Mouse (Mus musculus): ENCODE results near the gene Usp20.
"Not testable (repeated sequence)": the region's sequence is repeated elsewhere in the genome, so short reads cannot be mapped to it uniquely, and the experiment has no call there.

Usp20 gene

DNA sequence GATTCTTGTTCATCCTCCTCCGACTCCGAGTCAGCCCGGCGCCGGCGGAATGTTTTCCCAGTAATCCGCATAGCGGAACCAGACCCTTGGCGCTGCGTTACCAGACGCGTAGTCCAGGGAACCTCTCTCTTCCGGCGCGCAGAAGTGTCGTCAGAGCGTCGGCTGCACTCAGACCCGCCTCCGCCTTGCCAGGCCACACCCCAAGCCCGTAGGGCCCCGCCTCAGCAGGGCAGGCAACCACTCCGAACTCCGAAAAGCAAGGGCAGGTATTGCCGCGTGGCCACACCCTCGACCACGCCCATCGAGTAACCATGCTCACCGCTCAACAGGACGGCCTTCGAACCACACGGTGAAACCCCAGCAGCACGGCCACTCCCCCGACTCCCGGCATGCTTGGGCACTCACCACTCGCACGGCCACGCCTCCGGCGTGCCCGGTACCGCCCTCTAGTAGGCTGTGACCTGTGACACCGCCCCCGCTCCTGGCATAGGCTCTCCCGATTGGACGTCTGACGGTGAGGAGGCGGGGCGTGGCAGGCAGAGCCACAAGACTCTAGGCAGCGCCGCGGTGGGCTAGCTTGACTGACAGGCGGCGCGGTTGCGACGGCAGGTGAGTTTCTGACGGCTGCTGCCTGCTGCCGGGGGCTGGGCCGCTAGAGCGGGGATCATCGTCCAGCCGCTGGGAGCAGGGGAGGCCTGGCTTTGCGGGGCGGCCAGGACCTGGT, at the start of gene Usp20, which contains the start of gene BC005624:
Gene Usp20 (plus strand): TSS at position 490 of the 724 bp plus-strand sequence.
Gene BC005624 (minus strand): TSS at position 412 of the 724 bp plus-strand sequence.
- peak; percentile 98 to 99 for DNase-seq

DNA sequence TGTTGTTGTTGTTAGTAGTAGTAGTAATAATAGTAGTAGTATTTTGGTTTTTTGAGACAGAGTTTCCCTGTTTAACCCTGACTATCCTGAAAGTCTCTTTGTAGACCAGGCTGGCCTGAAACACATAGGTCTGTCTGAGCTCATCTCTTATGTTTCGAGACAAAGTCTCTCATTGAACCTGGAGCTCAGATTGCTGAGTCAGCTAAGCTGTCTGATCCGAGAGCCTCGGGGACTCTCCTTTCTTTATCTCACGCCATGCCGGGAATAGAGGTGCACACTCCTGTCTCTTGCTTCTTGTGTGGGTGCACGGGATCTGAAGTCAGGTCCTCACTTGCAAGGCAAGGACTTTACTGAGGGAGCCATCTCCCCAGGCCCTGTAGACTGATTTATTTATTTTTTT, 49.0 kb upstream of the Usp20 start:
- DNase-seq, result no peak

DNA sequence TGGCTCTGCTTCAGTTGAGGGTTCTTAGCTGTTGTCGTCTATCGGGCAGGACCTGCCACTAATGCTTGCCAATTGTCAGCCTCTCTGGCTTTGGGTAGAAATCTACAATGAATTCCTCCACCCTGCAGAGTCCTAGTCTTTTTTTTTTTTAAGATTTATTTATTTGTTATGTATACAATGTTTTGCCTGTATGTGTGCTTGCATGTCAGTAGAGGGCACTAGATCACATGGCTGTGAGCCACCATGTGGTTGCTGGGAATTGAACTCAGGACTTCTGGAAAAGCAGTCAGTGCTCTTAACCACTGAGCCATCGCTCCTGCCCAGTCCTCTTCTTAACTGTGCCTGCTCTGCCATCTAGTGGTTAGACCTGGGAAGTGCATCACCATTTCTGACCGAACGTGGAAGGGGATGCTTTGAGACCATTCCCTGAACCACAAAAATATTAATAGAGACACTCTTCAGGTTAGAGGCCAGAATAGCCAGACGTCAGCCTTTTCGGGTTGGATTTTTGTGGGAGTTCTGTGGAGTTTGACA, 48.1 kb upstream of the Usp20 start:
- peak; percentile 79 to 87 for DNase-seq

DNA sequence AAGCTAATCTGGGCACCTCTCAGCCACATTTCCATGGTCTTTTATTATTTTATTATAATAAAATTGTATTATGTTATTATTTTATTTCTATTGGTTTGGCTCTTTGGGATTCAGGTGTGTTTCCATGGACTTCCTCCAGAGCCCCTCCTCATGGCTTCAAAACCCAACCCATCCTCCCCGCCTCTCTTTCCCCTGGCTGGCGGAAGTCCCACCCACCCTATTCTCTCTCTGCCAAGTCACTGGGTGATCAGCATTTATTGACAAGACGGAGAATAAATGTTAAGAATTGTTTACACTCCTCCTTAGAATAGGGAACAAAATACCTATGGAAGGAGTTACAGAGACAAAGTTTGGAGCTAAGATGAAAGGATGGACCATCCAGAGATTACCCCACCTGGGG, 45.3 kb upstream of the Usp20 start:
- no peak for DNase-seq

DNA sequence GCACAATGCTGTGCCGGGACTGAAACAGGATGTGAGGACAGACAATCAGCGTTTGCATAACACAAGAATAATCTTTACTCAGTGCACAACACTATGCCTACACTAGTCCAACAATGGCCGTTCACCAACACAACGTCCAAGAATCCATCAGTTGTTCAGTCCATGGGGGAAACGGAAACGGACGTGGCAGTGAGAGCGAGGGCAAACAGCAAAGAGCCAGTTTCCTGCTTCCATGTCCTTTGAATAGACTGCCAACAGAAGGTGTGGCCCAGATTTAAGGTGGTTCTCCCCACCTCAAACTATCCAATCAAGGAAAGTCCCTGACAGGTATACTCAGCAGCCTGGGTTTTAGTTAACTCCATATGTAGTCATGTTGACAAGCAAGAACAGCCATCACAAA, 44.3 kb upstream of the Usp20 start:
- DNase-seq, result no peak

DNA sequence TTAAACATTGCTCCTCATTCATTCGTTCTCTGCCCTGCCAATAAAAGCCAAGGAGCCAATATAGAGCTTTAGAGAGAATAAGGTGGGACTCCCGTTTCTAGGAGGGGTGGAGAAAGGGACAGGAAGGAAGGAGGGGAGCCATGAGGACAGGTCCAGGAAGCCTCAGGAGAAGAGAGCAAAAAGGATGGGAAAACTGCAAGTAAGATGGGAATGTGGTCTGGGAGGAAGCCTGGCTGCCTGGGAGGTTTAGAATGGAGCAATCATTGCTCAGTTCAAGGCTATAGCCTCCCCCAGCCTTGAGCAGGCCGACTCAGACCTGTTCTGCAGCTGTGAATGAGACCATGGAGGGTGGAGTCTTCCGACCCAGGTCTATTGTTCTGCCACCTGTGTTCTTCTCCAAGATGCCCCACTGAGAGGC, 43.5 kb upstream of the Usp20 start:
- DNase-seq, result no peak

DNA sequence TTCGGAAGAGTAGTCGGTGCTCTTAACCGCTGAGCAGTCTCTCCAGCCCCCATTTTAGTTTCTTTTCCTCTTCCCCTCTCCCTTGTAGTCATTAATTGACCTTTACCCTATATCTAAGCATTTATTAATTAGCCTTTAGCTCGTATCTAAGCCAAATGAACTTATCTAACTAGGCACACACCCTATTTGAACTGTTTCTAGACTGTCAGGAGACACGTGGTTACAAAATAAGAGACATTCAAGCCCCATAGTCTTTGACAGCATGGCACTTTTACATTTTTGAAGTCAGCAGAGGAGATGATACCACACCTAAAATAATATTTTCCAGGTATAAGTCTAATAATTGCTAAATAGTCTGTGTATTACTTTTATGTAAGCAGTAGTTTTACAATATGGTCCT, 40.5 kb upstream of the Usp20 start:
- DNase-seq, result no peak

DNA sequence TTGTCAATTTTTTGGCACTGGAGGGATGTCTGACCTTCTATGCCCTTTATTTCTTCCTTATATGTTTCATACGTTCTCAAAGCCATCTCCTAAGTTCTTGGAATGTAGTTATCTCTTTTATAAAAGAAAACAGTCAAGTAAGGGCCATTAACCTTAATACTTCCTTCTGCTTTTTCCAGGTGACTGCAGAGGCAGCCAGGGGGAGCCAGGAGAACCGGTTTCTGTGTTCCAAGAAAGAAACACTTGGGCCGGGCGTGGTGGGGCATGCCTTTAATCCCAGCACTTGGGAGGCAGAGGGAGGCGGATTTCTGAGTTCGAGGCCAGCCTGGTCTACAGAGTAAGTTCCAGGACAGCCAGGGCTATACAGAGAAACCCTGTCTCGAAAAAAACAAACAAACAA, 40.0 kb upstream of the Usp20 start:
- DNase-seq, result not testable (repeated sequence)

DNA sequence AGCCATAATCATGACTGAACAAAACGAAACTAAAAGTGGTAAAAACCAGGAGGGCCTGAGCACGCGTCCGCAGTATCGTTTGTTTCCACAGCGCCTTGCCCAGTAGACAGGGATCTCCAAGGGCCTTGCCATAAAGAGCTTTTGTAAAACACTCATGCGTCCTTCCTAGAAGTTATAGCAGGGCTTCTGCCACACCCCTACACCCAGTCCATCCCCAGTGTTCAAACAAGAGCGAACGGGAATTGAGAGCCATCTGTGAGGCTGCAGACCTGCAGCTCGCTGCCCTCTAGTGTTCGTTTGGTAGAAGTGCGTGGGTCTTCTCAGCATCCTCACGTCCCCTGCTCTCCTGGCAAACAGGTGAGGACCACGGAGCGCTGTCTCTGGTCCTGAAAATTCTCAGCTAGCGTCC, 39.5 kb upstream of the Usp20 start:
- peak; percentile 59 to 78 for DNase-seq

DNA sequence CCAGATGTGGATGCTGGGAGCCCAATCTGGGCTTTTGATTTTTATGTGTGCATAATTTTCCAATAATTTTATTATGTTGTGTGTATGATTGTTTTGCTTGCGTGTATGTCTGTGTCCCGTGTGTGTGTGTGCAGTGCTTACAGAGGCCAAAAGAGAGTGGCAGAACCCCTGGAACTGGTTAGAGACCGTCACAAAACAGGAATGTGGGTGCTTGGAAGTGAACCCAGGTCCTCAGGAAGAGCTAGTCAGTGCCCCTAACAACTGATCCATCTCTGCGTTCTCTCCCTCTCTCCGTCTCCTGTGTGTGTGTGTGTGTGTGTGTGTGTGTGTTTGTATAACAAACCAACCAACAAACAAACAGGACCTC, 29.6 kb upstream of the Usp20 start:
- DNase-seq, result no peak

DNA sequence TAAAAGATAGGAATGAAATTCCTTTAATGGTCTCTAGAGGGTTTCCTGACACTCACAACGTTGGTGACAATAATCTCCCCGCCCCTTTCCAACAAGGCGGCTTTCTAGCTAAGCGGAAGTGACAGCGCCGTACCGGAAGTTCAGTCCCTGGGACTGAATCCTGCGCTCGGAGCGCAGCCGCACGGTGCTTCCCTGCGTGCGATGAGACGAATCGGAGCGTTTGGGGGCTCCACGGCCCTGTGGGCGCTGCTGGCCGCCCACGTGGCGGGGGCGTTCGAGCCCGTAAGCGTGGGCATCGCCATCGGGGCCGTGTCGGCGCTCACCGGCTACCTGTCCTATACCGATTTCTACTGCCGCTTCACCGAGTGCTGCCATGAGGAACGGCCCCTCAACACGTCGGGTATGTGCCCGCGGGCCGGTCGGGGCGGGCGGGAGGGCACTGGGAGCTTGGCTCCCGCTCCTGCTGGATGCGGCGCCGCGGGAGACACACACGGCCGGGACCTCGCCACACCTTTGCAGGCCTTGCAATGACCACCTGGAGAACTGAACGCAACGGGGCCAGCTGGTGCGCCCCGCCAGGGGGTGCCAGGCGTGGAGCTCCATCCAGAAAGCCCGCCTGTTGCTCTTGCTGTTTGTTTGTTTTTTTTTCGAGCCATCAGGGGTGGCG, 29.1 kb upstream of the Usp20 start, which contains the start of gene Tor1b:
Gene Tor1b (plus strand): TSS at position 136 of the 667 bp plus-strand sequence.
- peak; percentile 87 to 89 for DNase-seq

DNA sequence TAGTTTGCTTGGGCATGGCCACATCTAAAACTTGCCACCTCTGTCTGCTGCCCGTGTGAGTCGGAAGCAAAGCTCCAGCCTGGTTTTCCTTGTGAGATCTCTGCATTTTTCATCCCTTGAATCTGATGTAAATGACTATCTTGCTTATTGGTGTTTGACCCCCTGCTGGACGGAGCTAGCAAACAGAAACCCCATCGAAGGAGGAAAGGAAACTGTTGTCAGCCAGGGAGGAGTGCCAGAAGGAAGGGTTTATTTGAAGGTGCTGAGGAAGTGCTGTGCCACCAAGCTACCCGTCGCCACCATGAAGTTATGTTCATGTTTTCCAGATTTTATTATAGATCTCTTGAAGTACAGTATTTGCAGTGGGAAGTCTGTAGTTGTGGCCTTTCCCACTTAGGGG, 27.3 kb upstream of the Usp20 start:
- DNase-seq, result no peak

DNA sequence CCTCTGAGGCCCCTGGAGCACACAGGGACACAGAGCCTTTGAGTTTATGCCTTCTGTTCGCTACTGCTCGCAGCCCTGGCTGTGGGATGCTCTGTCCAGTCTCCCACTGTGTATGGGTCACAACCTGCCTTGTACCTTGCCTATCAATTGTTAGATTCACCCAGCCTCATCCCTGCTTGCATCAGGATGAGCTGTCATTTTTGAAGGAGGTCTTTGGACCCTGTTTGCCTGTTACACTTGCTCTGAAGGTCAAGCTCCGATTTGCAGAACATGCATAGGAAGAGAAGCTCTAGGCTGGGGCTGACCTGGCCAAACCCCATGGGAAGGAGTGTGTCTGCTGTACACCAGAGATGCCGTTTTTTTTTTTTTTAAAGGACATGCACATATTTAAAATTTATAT, 24.6 kb upstream of the Usp20 start:
- no peak for DNase-seq

DNA sequence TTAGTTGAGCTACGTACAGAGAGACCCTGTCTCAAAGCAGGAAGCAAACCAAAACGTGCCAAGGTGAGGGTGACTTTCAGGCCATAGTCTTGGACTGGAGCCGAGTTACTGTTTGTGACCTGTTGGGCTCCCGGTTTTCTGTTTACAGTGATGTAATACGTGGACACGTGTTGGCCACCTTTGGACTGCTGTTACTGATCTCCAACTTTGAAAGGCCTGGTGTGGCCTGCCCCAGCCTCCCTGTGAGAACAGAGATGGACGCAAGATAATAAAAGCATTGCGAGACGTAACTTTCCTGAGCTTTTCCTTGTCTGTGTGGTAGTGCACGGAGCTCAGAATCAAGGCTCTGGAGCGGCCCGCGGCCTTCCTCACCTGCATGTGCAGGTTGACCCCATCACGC, 23.4 kb upstream of the Usp20 start:
- no peak for DNase-seq

DNA sequence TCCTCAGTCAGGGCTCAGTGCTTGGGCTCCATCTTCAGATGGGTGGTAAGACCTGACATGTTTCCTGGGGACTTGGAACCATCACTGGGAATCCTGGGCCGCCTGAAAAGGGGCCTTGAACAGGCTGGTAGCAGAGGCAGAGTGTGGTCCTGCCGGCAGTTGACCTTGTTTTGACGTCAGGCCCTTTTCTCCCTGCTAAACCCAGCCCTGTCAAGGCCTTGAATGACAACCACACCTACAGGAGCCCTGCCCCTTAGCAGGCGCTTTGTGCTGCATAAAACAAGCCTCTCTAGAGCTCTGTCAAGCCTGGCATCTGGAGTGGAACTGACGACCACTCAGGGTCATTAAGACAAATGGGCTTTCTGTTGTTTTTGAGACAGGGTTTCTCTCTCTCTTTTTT, 22.2 kb upstream of the Usp20 start:
- DNase-seq, result no peak

DNA sequence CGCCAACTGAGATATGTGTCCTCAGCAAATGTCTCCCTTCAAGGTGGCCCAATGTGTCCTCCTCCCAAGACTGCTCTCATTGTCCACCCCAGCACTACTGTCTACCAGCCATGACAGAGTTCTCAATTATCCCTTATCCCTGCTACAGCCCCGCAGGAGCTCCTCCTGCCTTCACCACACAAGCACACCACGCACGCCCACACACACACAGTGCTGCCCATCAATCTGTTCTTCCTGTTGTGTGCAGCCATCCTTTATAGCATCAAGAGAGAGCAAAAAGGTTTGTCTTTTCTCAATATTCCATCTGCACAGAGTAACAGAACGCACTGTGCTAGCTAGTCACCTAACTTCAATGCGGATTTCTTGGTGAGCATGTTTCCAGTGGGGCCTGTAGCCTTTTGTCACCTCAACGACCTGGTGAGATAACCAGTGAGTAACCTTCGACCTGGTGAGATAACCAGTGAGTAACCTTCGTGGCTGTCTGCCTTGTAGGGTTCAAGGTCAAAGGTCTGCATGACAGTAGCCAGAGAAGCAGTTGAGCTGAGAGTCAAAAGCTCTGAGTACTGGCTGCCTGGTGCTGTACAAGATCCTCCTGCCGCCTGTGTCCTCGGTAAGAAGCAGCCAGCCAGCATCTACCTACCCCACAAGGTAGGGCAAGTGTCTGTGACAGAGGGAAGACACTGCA, 19.4 kb upstream of the Usp20 start:
- no peak for DNase-seq

DNA sequence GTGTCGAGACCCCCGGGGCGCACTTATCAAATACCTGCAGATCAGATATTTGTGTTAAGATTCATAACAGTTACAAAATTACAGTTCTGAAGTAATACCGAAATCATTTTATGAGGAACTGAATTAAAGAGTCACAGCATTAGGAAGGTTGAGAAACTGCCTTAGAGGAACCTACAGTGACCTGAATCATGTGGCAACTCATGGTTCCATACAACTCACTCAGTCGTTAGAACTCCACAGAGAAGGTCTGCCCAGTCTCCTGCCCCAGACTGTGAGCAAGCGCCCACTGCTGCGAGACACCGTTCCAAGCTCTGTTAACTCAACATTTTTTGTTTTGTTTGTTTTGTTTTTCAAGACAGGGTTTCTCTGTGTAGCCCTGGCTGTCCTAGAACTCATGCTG, 16.5 kb upstream of the Usp20 start:
- DNase-seq, result no peak

DNA sequence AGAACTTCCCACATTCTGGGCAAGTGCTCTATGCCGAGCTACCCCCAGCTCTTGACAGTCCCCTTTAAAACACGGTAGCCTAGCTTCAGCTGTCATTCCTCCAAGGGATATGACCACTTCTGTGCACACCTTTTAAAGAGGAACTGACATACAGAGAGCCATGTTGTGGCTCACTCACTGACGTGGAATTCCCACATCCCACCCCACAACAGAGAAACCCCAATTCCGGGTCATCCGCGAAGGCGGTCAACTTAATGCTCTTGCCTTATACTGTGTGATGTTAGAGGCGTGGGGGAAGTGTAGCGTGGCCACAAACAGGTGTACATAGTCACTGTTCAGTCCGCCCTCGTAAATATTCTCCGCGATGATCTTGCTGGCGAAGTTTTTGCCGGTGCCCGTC, 15.3 kb upstream of the Usp20 start:
- no peak for DNase-seq

DNA sequence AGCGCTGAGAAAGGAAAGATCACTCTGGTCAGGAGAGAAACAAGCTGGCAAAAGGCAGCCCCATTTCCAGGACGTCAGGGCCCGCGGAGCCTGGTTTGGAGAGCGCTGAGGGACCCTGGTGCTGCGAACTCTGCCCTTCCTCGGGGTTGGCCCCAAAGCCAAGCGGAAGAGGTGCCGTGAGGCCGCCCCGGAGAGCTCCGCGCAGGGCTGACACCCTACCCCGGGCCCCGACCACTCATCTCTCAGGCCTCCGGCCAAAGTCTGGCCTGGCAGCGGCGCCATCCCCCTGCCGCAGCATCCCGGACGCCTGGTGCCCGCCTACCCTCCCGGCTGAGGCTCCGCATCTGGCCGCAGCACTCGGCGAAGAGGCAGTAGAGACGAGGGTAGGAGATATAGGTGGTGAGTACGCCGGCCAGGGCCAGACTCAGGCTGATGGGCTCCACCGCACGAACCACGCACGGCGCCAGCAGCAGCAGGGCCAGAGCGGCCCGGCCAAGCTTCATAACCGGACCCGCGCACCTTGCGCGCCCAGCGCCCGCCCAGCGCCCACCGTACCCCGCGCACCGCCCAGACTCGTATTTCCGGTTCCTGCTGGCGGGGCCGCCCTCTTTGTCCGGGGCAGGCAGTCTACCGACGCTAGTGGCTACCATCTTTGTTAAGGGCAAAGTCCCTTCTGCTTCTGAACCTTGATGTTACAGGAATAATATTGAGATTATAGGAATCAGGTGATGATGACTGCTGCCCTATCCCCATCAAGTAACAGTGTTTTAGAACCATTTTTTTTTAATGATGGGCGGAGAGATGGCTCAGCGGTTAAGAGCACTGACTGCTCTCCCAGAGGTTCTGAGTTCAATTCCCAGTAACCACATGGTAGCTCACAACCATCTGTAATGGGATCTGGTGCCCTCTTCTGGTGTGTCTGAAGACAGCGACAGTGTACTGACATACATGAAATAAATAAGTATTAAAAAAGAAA, 14.4 kb upstream of the Usp20 start, which contains the start of gene Tor1a:
Gene Tor1a (minus strand): TSS at position 582 of the 976 bp plus-strand sequence.
- peak; percentile 91 to 93 for DNase-seq

DNA sequence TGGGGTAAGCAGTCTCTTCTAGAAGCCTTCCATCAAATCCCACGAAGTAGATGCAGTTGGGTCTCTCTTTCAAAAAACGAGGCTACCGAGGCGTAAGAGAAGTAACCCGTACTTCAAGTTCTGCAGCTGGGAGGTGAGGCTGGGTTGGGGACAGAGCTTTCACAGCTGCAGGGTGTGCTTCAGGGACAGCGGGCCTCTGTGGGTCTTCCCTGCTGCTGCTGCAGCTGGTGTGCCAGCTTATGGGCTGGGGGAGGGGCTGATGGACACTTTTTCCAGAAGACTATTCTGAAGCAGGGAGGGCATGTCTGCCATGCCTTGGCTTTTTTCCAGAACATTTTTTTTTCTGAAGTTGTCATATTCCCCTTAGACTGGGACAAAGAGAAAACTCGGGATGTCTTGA, 945 bp downstream of the Usp20 start:
- peak in 1 of 2 experiments; percentile 48 for DNase-seq

DNA sequence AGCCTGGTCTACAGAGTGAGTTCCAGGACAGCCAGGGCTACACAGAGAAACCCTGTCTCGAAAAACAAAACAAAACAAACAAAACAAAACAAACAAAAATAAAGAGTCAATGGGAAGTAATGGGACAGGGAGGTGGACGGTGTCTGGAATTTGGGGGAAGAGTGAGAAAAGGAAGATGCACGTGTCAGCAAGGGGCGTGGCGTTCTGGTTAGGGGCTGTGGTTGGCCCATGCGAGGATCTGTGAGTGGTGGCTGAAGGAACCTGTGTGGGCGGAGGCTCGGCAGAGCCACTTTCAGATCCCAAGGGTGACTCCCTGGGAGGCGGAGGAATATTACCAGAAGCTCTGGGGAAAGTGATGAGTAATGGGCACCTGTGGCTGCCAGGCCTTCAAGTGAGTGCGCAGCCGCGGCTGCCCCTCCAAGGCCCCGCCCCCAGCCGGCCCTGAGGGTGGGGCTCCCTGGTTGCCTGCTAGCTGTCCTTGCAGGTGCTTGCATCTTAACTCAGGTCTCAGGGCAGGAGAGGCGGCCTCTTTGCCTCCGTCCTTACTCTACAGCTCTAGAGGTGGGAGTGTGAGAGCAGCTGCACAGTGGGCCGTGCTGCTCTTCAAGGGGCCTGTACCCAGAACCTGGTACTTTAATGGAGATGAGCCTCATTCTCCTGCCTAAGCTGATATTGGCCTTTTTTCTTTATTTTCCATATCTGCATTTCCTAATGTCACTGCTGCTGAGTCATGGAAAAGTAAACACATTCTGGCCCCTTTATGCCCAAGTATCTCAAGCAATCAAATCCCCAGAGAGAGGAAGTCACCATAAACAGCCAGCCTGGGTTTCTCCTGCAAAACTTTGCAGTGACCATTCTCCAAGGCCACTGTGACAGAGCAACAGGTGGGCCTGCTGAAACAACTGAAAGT, 3.3 kb downstream of the Usp20 start:
- peak in 1 of 2 experiments; percentile 54 for DNase-seq

All from cerebellum, postnatal 25 days (tissue).